Mouse (Mus musculus) CH12F3 (cell line): Measurements from ENCODE around the gene Pdxp.
"Not testable (repeated sequence)": the region's sequence is repeated elsewhere in the genome, so short reads cannot be mapped to it uniquely, and the experiment has no call there.

Experiments used
- in situ Hi-C: fragments of 300-500 bp; cut with MboI; formaldehyde crosslinking; loops from 2 replicates; pipeline ENCODE4 v1.14.3; 2020; ENCODE audit warnings: low sequenced_read_pairs

The Pdxp gene

GRCm38 (mm10) chr15:78913632-78914090 lies at the start of gene Pdxp:
Gene Pdxp, plus strand, starts transcription at chr15:78913919.
- in situ Hi-C loops, result no loop called here

- in situ Hi-C loops, result no loop called here
Measured at GRCm38 (mm10) chr15:78868398-78868797, 45.3 kb upstream of the Pdxp start.

GRCm38 (mm10) chr15:78868826-78869233 lies 44.9 kb upstream of the Pdxp start:
- in situ Hi-C loops, result no loop called here

GRCm38 (mm10) chr15:78869775-78870174 lies 43.9 kb upstream of the Pdxp start:
- in situ Hi-C loops, result no loop called here

- in situ Hi-C loops, result no loop called here
Measured at GRCm38 (mm10) chr15:78872021-78872608, 41.6 kb upstream of the Pdxp start.

GRCm38 (mm10) chr15:78873803-78874435 lies 39.8 kb upstream of the Pdxp start:
- in situ Hi-C loops, result no loop called here

DNA sequence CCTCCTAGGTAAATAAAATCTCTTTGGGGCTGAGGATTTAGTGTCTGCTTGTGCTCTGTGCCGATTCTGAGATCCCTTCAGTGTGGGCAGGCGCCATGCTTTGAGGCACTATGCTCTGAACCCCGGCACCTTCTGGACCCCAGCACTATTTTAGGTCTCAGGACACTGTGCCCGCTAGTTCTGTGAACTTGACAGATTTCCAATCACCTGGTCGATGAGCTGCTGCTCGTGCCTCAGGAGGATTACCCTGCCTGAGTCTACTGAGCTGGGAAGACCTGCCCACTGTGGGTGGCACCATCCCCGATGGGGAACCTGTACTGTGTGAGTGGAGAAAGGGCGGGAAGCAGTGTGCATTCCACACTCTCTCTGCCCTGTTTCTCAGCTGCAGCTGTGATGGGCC lies 38.7 kb upstream of the Pdxp start:
- in situ Hi-C loops, result no loop called here

- in situ Hi-C loops, result no loop called here
Measured at GRCm38 (mm10) chr15:78875537-78875936, 38.2 kb upstream of the Pdxp start.

GRCm38 (mm10) chr15:78876258-78876696 lies 37.4 kb upstream of the Pdxp start:
- in situ Hi-C loops, result no loop called here

GRCm38 (mm10) chr15:78876991-78877809 lies 36.5 kb upstream of the Pdxp start, which contains the start of gene Gga1:
Gene Gga1, plus strand, starts transcription at chr15:78877190.
- in situ Hi-C loops, result no loop called here

DNA sequence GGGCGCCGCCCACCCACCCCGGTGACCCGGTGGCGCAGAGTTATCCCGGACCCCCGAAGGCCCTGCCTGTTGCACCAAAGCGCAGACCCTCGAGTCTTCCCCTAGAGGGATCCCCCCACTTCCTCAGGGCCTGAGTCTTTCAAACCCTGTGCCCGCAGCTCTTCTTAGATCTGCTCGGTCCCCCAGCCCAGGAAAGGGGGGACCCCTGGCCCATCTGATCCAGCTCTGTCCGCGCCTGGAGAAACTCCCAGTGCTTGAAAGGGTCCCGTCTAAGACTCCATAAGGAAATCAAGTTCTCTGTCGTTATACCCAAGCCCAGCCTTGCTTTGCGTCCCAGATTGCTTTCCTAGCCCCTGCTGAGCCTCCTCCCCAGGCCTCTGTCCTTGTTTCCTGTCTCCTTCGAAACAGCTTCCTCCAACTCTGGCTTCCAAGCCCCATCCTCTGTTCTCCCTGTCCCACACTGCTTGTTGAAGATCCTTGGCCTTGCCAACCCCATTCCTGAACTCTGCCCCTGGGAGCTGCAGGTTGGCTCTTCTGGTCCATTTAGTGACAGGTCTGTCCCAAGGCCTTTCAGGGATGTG lies 35.8 kb upstream of the Pdxp start:
- in situ Hi-C loops, result no loop called here

GRCm38 (mm10) chr15:78878792-78879516 lies 34.8 kb upstream of the Pdxp start:
- in situ Hi-C loops, result not testable (repeated sequence)

DNA sequence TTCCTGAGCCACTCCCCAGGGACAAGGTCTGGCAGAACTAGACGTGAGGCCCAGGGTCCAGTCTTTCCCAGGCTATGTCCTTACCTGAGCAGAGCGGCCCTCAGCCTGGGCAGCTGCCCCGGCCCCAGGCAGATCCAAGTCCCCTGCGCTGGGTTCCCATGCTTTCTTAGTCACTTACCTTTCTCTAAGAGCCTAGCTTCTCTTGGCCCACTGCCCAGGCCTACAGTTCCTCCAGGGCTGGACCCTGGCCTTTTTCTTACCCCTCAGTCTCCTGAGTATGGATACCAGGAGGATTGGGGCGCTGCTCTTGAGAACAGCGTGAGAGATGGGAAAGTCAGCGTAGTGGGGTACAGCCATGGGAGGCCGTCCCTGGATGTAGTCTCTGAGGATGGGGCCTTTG lies 33.3 kb upstream of the Pdxp start:
- in situ Hi-C loops, result no loop called here

GRCm38 (mm10) chr15:78881828-78882227 lies 31.9 kb upstream of the Pdxp start:
- in situ Hi-C loops, result no loop called here

- in situ Hi-C loops, result no loop called here
Measured at GRCm38 (mm10) chr15:78889401-78889853, 24.3 kb upstream of the Pdxp start.

DNA sequence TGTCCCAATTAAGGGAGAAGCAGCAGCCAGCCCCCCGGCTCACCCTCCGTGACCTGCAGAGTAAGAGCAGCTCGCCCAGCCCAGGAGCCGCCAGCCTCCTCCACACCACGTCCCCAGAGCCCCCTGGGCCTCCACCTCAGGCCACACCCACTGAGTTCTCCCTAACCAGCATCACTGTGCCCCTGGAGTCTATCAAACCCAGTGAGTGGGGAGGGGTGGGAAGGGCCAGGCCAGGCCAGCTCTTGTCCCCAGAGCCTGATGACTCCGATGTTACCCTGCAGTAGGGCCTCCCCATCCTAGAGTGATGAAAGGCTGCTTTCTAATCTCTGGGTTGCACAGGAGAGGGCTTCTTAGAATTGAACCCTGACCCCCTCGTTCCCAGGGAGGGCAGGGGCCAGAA lies 21.3 kb upstream of the Pdxp start:
- in situ Hi-C loops, result no loop called here

- in situ Hi-C loops, result no loop called here
Measured at GRCm38 (mm10) chr15:78894726-78895125, 19.0 kb upstream of the Pdxp start.

DNA sequence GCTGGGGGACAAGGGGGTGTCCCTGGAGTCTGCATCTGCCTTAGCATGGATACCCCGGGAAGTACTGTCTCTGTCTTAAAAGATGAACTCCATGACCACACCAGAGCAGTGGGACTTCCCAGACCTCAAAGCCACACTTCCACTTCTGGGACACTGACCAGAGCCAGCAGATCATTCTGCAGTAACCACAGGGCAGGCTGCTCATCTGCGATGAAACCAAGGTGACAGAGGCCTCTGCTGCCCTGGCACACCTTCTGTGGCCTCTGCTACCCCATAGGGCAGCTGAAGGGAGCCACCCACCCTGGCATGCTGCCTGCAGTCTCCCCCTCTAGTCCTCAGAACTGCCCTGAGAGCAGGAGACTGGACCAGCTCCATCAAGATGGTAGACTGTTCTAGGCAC lies 18.0 kb upstream of the Pdxp start:
- in situ Hi-C loops, result no loop called here

- in situ Hi-C loops, result no loop called here
Measured at GRCm38 (mm10) chr15:78896149-78896548, 17.6 kb upstream of the Pdxp start.

- in situ Hi-C loops, result no loop called here
Measured at GRCm38 (mm10) chr15:78897488-78897887, 16.2 kb upstream of the Pdxp start.
